Mouse (Mus musculus) heart, postnatal 0 days (tissue): ENCODE measurements around the gene Kdm2a.

ENCODE experiments used
- CTCF ChIP-seq: IDR thresholded peaks from 2 replicates; pipeline ENCODE4 v1.5.1; 2016; ENCODE audit warnings: antibody characterized with exemption, control low read depth, low read depth
- EP300 ChIP-seq: IDR thresholded peaks from 2 replicates; pipeline ENCODE4 v1.6.1; 2016; ENCODE audit warnings: antibody characterized with exemption, low read depth

- TF ChIP-seq CTCF (no peak), EP300 (no peak)
Measured at GRCm38 (mm10) chr19:4283653-4284052, 114.4 kb downstream of the Kdm2a start.
